Mouse (Mus musculus) liver, embryonic 11.5 days (tissue): ENCODE measurements around the gene Asic3. TPM values are rescaled to one million over a fixed set of nuclear protein-coding genes. Genes with fewer than 3 reads are reported as not detected.

Experiments used
- ATAC-seq: fragments of 200-750 bp; cut with Nextera tagmentation; replicated peaks from 2 replicates; pipeline ENCODE4 v1.8.0; 2017; ENCODE audit warnings: moderate number of reproducible peaks, mild to moderate bottlenecking, moderate TSS enrichment, moderate library complexity; ENCODE audit not compliant: low FRiP score
- DNase-seq: peaks from one replicate; pipeline ENCODE4 v3.0.0-alpha.2; 2017; ENCODE audit warnings: low spot score
- H3K27ac ChIP-seq: fragments of 300-500 bp; sonication (generic); 2 replicates; pipeline ENCODE4 v1.5.1; 2014; ENCODE audit warnings: mild to moderate bottlenecking, low read depth, low read length, control low read depth
- H3K27me3 ChIP-seq: fragments of 300-500 bp; sonication (generic); replicated peaks from 2 replicates; pipeline ENCODE4 v1.6.1; 2014; ENCODE audit warnings: low read length, mixed read lengths; ENCODE audit not compliant: control insufficient read depth, insufficient read depth
- H3K36me3 ChIP-seq: fragments of 300-500 bp; sonication (generic); 2 replicates; pipeline ENCODE4 v1.6.1; 2014; ENCODE audit warnings: mild to moderate bottlenecking, low read length, moderate library complexity, mixed read lengths; ENCODE audit not compliant: control insufficient read depth, insufficient read depth
- H3K4me1 ChIP-seq: fragments of 300-500 bp; sonication (generic); replicated peaks from 2 replicates; pipeline ENCODE4 v1.6.1; 2014; ENCODE audit warnings: low read length, mixed read lengths; ENCODE audit not compliant: control insufficient read depth, insufficient read depth
- H3K4me2 ChIP-seq: fragments of 300-500 bp; sonication (generic); 2 replicates; pipeline ENCODE4 v1.6.1; 2014; ENCODE audit warnings: mild to moderate bottlenecking, control low read depth, moderate library complexity
- H3K4me3 ChIP-seq: fragments of 300-500 bp; sonication (generic); 2 replicates; pipeline ENCODE4 v1.5.1; 2014; ENCODE audit warnings: low read depth, low read length, control low read depth
- H3K9ac ChIP-seq: fragments of 300-500 bp; sonication (generic); 2 replicates; pipeline ENCODE4 v1.6.1; 2014; ENCODE audit warnings: low read depth, low read length, control low read depth
- H3K9me3 ChIP-seq: fragments of 300-500 bp; sonication (generic); 2 replicates; pipeline ENCODE4 v1.6.1; 2016; ENCODE audit warnings: low read length, inconsistent platforms, mixed read lengths; ENCODE audit not compliant: control insufficient read depth
- WGBS: fragments of 180-500 bp; shearing (Covaris S2); extraction: QIAGEN DNeasy Blood & Tissue Kit; methylation state at CpG from one replicate; pipeline ENCODE4 v1.1.7; 2014; 5-methylcytosine and 5-hydroxymethylcytosine counted together
- polyA plus RNA-seq: library from polyadenylated mRNA; unstranded; fragments of >200 nt; fragmentation: Nextera tagmentation; extraction: Ambion mirVana; gene quantifications from 2 replicates; pipeline ENCODE4 v1.2.1, GENCODE M21; 2014

The Asic3 gene
- polyA plus RNA-seq, 1 experiment from 2014 or later, result not detected

- peak overlapping the region; percentile 93 for H3K4me2 ChIP-seq
- H3K4me3 ChIP-seq, result peak overlapping the region; percentile 84
- peaks cover 14% of the 10 kb centered on the region for H3K4me1 ChIP-seq
- peak overlapping the region; percentile 67 for H3K27ac ChIP-seq
- 60% methylated on average over 20 of the region's 20 CpGs for WGBS
- no peaks in the 10 kb centered on the region for H3K9me3 ChIP-seq
- peak overlapping the region; percentile 95 for H3K9ac ChIP-seq
- DNase-seq (no peak), ATAC-seq (no peak)
- peaks cover 10% of the 10 kb centered on the region; the same call in 1 of the 2 replicates for H3K36me3 ChIP-seq
- H3K27me3 ChIP-seq, result no peaks in the 10 kb centered on the region
Observed at GRCm38 (mm10) chr5:24445428-24446080, 32.4 kb downstream of the Asic3 start.

- peaks cover 22% of the 10 kb centered on the region for H3K4me1 ChIP-seq
- H3K9ac ChIP-seq, result no peak overlapping the region
- no peaks in the 10 kb centered on the region for H3K27me3 ChIP-seq
- H3K36me3 ChIP-seq, result peaks cover 2% of the 10 kb centered on the region; the same call in 1 of the 2 replicates
- peak overlapping the region; percentile 56 for H3K4me3 ChIP-seq
- peak overlapping the region; percentile 79 for H3K4me2 ChIP-seq
- H3K27ac ChIP-seq, result no peak overlapping the region
- DNase-seq, result no peak
- no peak for ATAC-seq
- H3K9me3 ChIP-seq, result no peaks in the 10 kb centered on the region
- WGBS, result 87% methylated on average over 7 of the region's 7 CpGs
Observed at GRCm38 (mm10) chr5:24446630-24447029, 33.4 kb downstream of the Asic3 start.

- H3K9ac ChIP-seq, result peak within 1 kb of the TSS; percentile 26
- H3K4me2 ChIP-seq, result peak within 1 kb of the TSS; percentile 79
- no peaks in the 10 kb centered on the region for H3K27me3 ChIP-seq
- H3K4me1 ChIP-seq, result peaks cover 22% of the 10 kb centered on the region
- peak within 1 kb of the TSS; percentile 56 for H3K4me3 ChIP-seq
- peak within 1 kb of the TSS; percentile 20 for H3K27ac ChIP-seq
- no peaks in the 10 kb centered on the region for H3K9me3 ChIP-seq
- DNase-seq (peak; percentile 82), ATAC-seq (peak; percentile 72)
- H3K36me3 ChIP-seq, result 0 out of 2 replicates have a peak, but pooled peaks cover 2% of the 10 kb centered on the region
- 3% methylated on average over 33 of the region's 34 CpGs for WGBS
Observed at GRCm38 (mm10) chr5:24447624-24448298, 34.6 kb downstream of the Asic3 start, which contains the start of gene Tmub1. Tmub1 (minus strand) TSS chr5:24447854.

GRCm38 (mm10) chr5:24451264-24452029 is 38.3 kb downstream of the Asic3 start:
- peak overlapping the region; percentile 90 for H3K4me3 ChIP-seq
- DNase-seq (peak; percentile 88), ATAC-seq (peak; percentile 75)
- peak overlapping the region; percentile 98 for H3K4me2 ChIP-seq
- peak overlapping the region; percentile 91 for H3K9ac ChIP-seq
- 2% methylated on average over 48 of the region's 66 CpGs for WGBS
- peak overlapping the region; percentile 98 for H3K27ac ChIP-seq
- H3K36me3 ChIP-seq, result no peaks in the 10 kb centered on the region
- no peaks in the 10 kb centered on the region for H3K27me3 ChIP-seq
- peaks cover 34% of the 10 kb centered on the region for H3K4me1 ChIP-seq
- H3K9me3 ChIP-seq, result no peaks in the 10 kb centered on the region

- H3K27ac ChIP-seq, result peak within 1 kb of the TSS; percentile 98
- peak within 1 kb of the TSS; percentile 98 for H3K4me2 ChIP-seq
- under 1% methylated on average over 72 of the region's 85 CpGs for WGBS
- no peaks in the 10 kb centered on the region for H3K36me3 ChIP-seq
- DNase-seq, result peak; percentile 57
- H3K9ac ChIP-seq, result peak within 1 kb of the TSS; percentile 91
- H3K4me3 ChIP-seq, result peak within 1 kb of the TSS; percentile 90
- no peaks in the 10 kb centered on the region for H3K27me3 ChIP-seq
- peaks cover 34% of the 10 kb centered on the region for H3K4me1 ChIP-seq
- ATAC-seq, result peak; percentile 0; the same call in 1 of the 2 replicates
- H3K9me3 ChIP-seq, result no peaks in the 10 kb centered on the region
Observed at GRCm38 (mm10) chr5:24452030-24452690, 39.0 kb downstream of the Asic3 start, which contains the start of gene Agap3. Agap3 (plus strand) TSS chr5:24452177.

- DNase-seq (peak; percentile 62), ATAC-seq (peak; percentile 30)
- H3K27me3 ChIP-seq, result no peaks in the 10 kb centered on the region
- H3K27ac ChIP-seq, result peak overlapping the region; percentile 98
- peak overlapping the region; percentile 91 for H3K9ac ChIP-seq
- 1% methylated on average over 24 of the region's 29 CpGs for WGBS
- H3K4me1 ChIP-seq, result peaks cover 34% of the 10 kb centered on the region
- H3K4me3 ChIP-seq, result peak overlapping the region; percentile 90
- H3K4me2 ChIP-seq, result peak overlapping the region; percentile 98
- peaks cover 3% of the 10 kb centered on the region; the same call in 1 of the 2 replicates for H3K36me3 ChIP-seq
- H3K9me3 ChIP-seq, result no peaks in the 10 kb centered on the region
Observed at GRCm38 (mm10) chr5:24452691-24453233, 39.6 kb downstream of the Asic3 start.

GRCm38 (mm10) chr5:24453283-24453984 is 40.2 kb downstream of the Asic3 start:
- Histone ChIP-seq H3K9ac (peak overlapping the region; percentile 91), H3K4me3 (peak overlapping the region; percentile 90), H3K9me3 (no peaks in the 10 kb centered on the region), H3K36me3 (peaks cover 5% of the 10 kb centered on the region; the same call in 1 of the 2 replicates), H3K4me2 (peak overlapping the region; percentile 98), H3K27ac (peak overlapping the region; percentile 98), H3K4me1 (peaks cover 31% of the 10 kb centered on the region), H3K27me3 (no peaks in the 10 kb centered on the region)
- DNase-seq (no peak), ATAC-seq (no peak)
- WGBS, result 33% methylated on average over 5 of the region's 5 CpGs
